In the genomic region with DNA sequence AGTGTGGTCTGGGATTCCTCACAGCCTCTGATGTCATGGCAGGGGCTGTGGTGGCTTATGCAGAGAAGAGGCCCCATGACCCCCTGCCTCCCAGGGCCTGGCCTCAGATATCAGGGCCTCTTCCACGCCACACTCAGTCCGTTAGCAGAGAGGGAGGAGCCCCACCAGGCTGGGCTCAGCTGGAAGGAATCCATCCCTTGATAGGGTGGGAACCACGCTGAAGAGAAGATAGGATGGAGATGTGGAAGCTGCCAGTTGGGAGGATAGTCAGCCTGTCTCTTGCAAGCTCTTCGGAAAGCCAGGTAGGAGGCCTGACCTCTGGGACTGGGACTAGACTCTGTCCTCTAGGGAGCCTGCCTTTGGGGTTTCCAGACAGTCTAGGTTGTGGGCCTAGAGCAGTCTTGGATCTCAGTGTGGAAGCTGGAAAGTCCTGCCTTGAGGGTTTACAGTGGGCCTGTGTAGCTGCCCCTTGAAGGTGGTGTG, we compare ENCODE assay signal across 8 mouse cellular contexts.
DNase-seq lines count a peak whose midpoint lies in the region; ATAC-seq and TF ChIP-seq lines count a peak whose summit lies in the region.

No protein-coding gene starts in this region.

- peak; percentile 63 for DNase-seq in lung, embryonic 14.5 days
- DNase-seq in lung, postnatal 10 days: no peak
- no peak for DNase-seq in layer of hippocampus, adult 8-10 months (ENCODE audit: low spot score in 2 of 2)
- DNase-seq in adrenal gland, adult 18-20 months (ENCODE audit: low spot score in 2 of 2): no peak
- DNase-seq in layer of hippocampus, postnatal 25 days (ENCODE audit: extremely low spot score in 1 of 2, low spot score in 1 of 2): no peak

- H3K4me2 ChIP-seq in lung, embryonic 14.5 days: peak overlapping the region; percentile 43
- peak overlapping the region; percentile 20 for H3K4me2 ChIP-seq in limb, embryonic 12.5 days
- peak overlapping the region; percentile 22 for H3K4me2 ChIP-seq in neural tube, embryonic 15.5 days

- H3K4me1 ChIP-seq in lung, embryonic 14.5 days (ENCODE audit: insufficient read depth): peaks cover 53% of the 10 kb centered on the region
- peaks cover 13% of the 10 kb centered on the region; the same call in 1 of the 2 replicates for H3K4me1 ChIP-seq in embryonic fibroblast, embryonic 13.5 days (ENCODE audit: control insufficient read depth, insufficient read depth, low read length)
- peaks cover 82% of the 10 kb centered on the region for H3K4me1 ChIP-seq in limb, embryonic 12.5 days (replicated peaks)
- H3K4me1 ChIP-seq in neural tube, embryonic 15.5 days: peaks cover 90% of the 10 kb centered on the region

- H3K27me3 ChIP-seq in lung, embryonic 14.5 days (ENCODE audit: insufficient read depth, low read length): no peaks in the 10 kb centered on the region
- peaks cover 12% of the 10 kb centered on the region for H3K27me3 ChIP-seq in limb, embryonic 12.5 days
- no peaks in the 10 kb centered on the region for H3K27me3 ChIP-seq in neural tube, embryonic 15.5 days (replicated peaks)

- TF ChIP-seq POLR2A in embryonic fibroblast, embryonic 13.5 days (IDR thresholded peaks at IDR 0.05; ENCODE audit: low read depth, low read length): no peak

- TF ChIP-seq CTCF in lung, embryonic 14.5 days (IDR thresholded peaks at IDR 0.05; ENCODE audit: low read depth): no peak
- TF ChIP-seq CTCF in embryonic fibroblast, embryonic 13.5 days (IDR thresholded peaks at IDR 0.05; ENCODE audit: borderline replicate concordance, insufficient read depth, low read length): no peak

- peak; percentile 30 for ATAC-seq in lung, embryonic 14.5 days (ENCODE audit: insufficient read depth)
- no peak for ATAC-seq in limb, embryonic 12.5 days (ENCODE audit: insufficient number of reproducible peaks, insufficient read depth, low FRiP score, low TSS enrichment, low read depth)
- ATAC-seq in neural tube, embryonic 15.5 days (ENCODE audit: low FRiP score): no peak

- H3K9me3 ChIP-seq in lung, embryonic 14.5 days (ENCODE audit: low read depth, low read length): no peaks in the 10 kb centered on the region
- no peaks in the 10 kb centered on the region for H3K9me3 ChIP-seq in limb, embryonic 12.5 days
- no peaks in the 10 kb centered on the region for H3K9me3 ChIP-seq in neural tube, embryonic 15.5 days (replicated peaks)

- H3K27ac ChIP-seq in lung, embryonic 14.5 days (ENCODE audit: low read depth): peak overlapping the region; percentile 63; the same call in 1 of the 2 replicates
- H3K27ac ChIP-seq in embryonic fibroblast, embryonic 13.5 days (ENCODE audit: insufficient read depth, low read length): peak overlapping the region; percentile 66
- H3K27ac ChIP-seq in limb, embryonic 12.5 days: 0 out of 2 replicates have a peak overlapping the region, but pooled peaks have one; percentile 30
- H3K27ac ChIP-seq in neural tube, embryonic 15.5 days (replicated peaks): peak overlapping the region; percentile 60

- WGBS in lung, embryonic 14.5 days: 18% methylated on average over 4 of the region's 4 CpGs
- WGBS in limb, embryonic 12.5 days: 20% methylated on average over 4 of the region's 4 CpGs
- 14% methylated on average over 4 of the region's 4 CpGs for WGBS in neural tube, embryonic 15.5 days

- no peak overlapping the region; the same call in 1 of the 2 replicates for H3K9ac ChIP-seq in lung, embryonic 14.5 days
- H3K9ac ChIP-seq in limb, embryonic 12.5 days (replicated peaks): 0 out of 2 replicates have a peak overlapping the region, but pooled peaks have one; percentile 31
- no peak overlapping the region for H3K9ac ChIP-seq in neural tube, embryonic 15.5 days (replicated peaks)

- H3K36me3 ChIP-seq in lung, embryonic 14.5 days (ENCODE audit: insufficient read depth): 0 out of 2 replicates have a peak, but pooled peaks cover 3% of the 10 kb centered on the region
- H3K36me3 ChIP-seq in limb, embryonic 12.5 days: no peaks in the 10 kb centered on the region
- no peaks in the 10 kb centered on the region for H3K36me3 ChIP-seq in neural tube, embryonic 15.5 days

- H3K4me3 ChIP-seq in lung, embryonic 14.5 days (ENCODE audit: low read depth, low read length): peak overlapping the region; percentile 2; the same call in 1 of the 2 replicates
- no peak overlapping the region for H3K4me3 ChIP-seq in embryonic fibroblast, embryonic 13.5 days (ENCODE audit: insufficient read depth, low read length)
- H3K4me3 ChIP-seq in limb, embryonic 12.5 days (replicated peaks): no peak overlapping the region
- H3K4me3 ChIP-seq in neural tube, embryonic 15.5 days (replicated peaks): no peak overlapping the region
